Mouse (Mus musculus) forebrain, embryonic 11.5 days (tissue): ENCODE measurements around the gene Ppa1. TPM values are rescaled to one million over a fixed set of nuclear protein-coding genes. Genes with fewer than 3 reads are reported as not detected.

Experiments
- ATAC-seq: fragments of 200-750 bp; cut with Nextera tagmentation; replicated peaks from 2 replicates; pipeline ENCODE4 v1.8.0; 2017; ENCODE audit warnings: moderate TSS enrichment; ENCODE audit not compliant: low FRiP score
- DNase-seq: peaks from one replicate; pipeline ENCODE4 v3.0.0-alpha.2; 2017; ENCODE audit warnings: low spot score
- H3K27ac ChIP-seq: fragments of 300-500 bp; sonication (generic); 2 replicates; pipeline ENCODE4 v1.5.1; 2014; ENCODE audit warnings: low read depth, low read length
- H3K27me3 ChIP-seq: fragments of 300-500 bp; sonication (generic); 2 replicates; pipeline ENCODE4 v1.6.1; 2014; ENCODE audit warnings: mild to moderate bottlenecking, low read length, mixed read lengths; ENCODE audit not compliant: control insufficient read depth, insufficient read depth
- H3K36me3 ChIP-seq: fragments of 300-500 bp; sonication (generic); 2 replicates; pipeline ENCODE4 v1.6.1; 2014; ENCODE audit warnings: mild to moderate bottlenecking, low read length, moderate library complexity, mixed read lengths; ENCODE audit not compliant: control insufficient read depth, insufficient read depth
- H3K4me1 ChIP-seq: fragments of 300-500 bp; sonication (generic); replicated peaks from 2 replicates; pipeline ENCODE4 v1.6.1; 2014; ENCODE audit warnings: low read length, mixed read lengths; ENCODE audit not compliant: control insufficient read depth, insufficient read depth
- H3K4me2 ChIP-seq: fragments of 300-500 bp; sonication (generic); 2 replicates; pipeline ENCODE4 v1.6.1; 2014; ENCODE audit warnings: low read depth, mild to moderate bottlenecking, low read length, moderate library complexity, mixed read lengths; ENCODE audit not compliant: severe bottlenecking
- H3K4me3 ChIP-seq: fragments of 300-500 bp; sonication (generic); 2 replicates; pipeline ENCODE4 v1.5.1; 2014; ENCODE audit warnings: low read depth, low read length
- H3K9ac ChIP-seq: fragments of 300-500 bp; sonication (generic); 2 replicates; pipeline ENCODE4 v1.6.1; 2014; ENCODE audit warnings: low read length
- H3K9me3 ChIP-seq: fragments of 300-500 bp; sonication (generic); 2 replicates; pipeline ENCODE4 v1.6.1; 2016; ENCODE audit warnings: low read length, mixed read lengths; ENCODE audit not compliant: control insufficient read depth
- WGBS: fragments of 180-500 bp; shearing (Covaris S2); extraction: QIAGEN DNeasy Blood & Tissue Kit; methylation state at CpG from one replicate; pipeline ENCODE4 v1.1.7; 2014; 5-methylcytosine and 5-hydroxymethylcytosine counted together
- polyA plus RNA-seq: library from polyadenylated mRNA; unstranded; fragments of >200 nt; fragmentation: Nextera tagmentation; extraction: Ambion mirVana; gene quantifications from 2 replicates; pipeline ENCODE4 v1.2.1, GENCODE M21; 2014

Ppa1 gene
- polyA plus RNA-seq, 1 experiment from 2014 or later = 330 TPM

DNA sequence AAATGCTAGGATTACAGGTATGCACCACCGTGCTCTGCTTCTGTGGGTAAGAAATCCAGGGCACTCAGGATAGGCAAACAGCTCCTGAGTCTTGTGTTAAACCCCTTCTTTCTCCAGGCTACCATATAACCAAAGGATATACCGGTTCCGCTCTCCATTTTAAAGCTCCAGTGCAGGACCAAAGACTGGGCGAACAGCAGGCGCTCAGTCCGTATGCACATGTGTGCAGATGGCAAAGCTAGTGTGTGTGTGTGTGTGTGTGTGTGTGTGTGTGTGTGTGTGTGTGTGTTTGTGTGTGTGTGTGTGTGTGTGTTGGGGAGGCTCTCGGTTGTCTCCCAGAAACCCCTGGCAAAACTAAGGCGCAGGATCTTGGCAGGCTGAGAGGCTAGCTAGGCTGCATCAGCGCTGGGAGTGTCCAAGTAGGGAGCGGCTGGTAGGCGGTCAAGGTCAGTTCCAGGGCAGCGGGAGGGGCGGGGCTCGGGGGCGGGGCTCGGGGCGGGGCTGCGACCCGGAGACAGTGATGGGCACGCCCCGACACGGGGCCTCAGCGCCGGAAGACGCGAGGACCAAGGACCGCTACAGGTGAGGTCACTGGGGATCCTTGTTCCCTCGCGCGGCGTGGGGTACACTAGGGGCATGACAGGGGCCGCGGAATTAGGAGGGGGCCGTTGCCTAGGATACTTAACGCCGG, 66.6 kb downstream of the Ppa1 start, which contains the start of gene Aifm2:
TSS of gene Aifm2 (plus strand) at position 493 of the 691 bp plus-strand sequence.
- Histone ChIP-seq H3K4me3 (peak within 1 kb of the TSS; percentile 44), H3K36me3 (no peaks in the 10 kb centered on the region), H3K4me2 (peak within 1 kb of the TSS; percentile 60), H3K9me3 (no peaks in the 10 kb centered on the region), H3K9ac (peak within 1 kb of the TSS; percentile 50), H3K27me3 (peaks cover 4% of the 10 kb centered on the region), H3K27ac (no peak within 1 kb of the TSS), H3K4me1 (no peaks in the 10 kb centered on the region)
- 14% methylated on average over 35 of the region's 36 CpGs for whole genome bisulfite sequencing
- ATAC-seq (peak; percentile 79), DNase-seq (peak; percentile 87)

DNA sequence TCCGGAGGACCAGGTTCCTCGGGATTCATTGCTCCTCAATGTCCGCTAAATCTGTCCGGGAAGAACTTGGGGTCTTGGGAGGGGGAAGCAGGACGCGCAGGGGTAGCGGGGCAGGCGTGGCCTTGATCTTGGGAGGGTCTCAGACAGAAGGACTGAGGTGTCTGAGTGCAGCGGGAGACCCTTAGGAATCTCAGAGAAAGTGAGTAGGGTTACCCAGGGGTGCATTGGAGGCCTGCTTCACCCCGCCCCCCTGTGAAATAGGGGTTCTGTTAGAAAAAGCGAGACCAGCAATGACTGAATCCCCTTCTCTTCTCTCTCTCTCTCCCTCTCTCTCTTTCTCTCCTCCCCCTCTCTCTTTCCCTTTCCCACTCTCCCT, 67.1 kb downstream of the Ppa1 start:
- H3K9ac ChIP-seq = peak overlapping the region; percentile 50
- peak overlapping the region; percentile 60 for H3K4me2 ChIP-seq
- H3K9me3 ChIP-seq = no peaks in the 10 kb centered on the region
- peak overlapping the region; percentile 44 for H3K4me3 ChIP-seq
- no peaks in the 10 kb centered on the region for H3K36me3 ChIP-seq
- no peaks in the 10 kb centered on the region for H3K4me1 ChIP-seq
- peaks cover 4% of the 10 kb centered on the region for H3K27me3 ChIP-seq
- WGBS = 6% methylated on average over 11 of the region's 11 CpGs
- DNase-seq = no peak
- ATAC-seq = peak; percentile 27; the same call in 1 of the 2 replicates
- no peak overlapping the region for H3K27ac ChIP-seq

DNA sequence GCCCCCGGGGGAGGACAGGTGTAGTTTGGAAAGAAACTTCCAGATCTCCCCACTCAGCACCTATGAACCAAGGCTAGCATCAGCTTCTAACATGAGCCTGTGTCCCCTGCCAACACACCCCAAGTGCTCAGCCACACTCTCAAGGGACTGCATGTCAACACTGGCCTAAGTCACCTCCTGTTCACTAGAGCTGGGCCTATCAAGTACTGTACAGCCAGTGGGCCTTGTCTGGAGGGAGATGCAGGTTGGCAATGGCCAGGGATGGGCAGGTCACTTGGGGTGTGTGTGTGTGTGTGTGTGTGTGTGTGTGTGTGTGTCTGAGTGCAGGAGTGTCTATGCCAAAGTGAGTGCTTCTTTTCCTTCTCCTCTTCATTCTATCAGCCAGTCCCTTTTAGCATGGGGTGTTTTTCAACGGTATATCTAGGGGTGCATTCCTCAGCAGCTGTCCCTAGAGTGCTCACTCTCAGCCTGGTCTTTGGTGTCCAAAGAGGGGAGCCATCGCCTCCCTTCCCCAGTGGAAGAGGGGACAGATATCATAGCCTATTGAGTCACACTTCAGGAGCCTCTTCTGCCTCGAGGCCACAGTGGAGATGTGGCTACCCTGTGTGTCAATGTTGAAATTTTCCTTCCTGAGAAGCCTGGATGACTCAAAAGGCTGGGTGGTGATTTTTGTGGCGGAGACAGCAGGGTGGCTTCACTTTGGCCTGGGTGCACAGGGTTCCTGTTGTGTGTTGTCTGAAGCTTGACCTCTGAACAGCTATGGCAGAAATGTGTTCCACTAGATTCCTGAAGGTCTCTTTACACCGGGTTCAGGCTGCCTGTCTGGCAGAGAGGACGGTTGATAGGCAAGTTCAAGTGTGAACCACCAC, 67.9 kb downstream of the Ppa1 start:
- Histone ChIP-seq H3K4me2 (no peak overlapping the region; the same call in 1 of the 2 replicates), H3K9me3 (no peaks in the 10 kb centered on the region), H3K4me3 (no peak overlapping the region), H3K4me1 (no peaks in the 10 kb centered on the region), H3K36me3 (no peaks in the 10 kb centered on the region), H3K9ac (no peak overlapping the region), H3K27me3 (peaks cover 4% of the 10 kb centered on the region), H3K27ac (no peak overlapping the region)
- WGBS = 77% methylated on average over 7 of the region's 7 CpGs
- ATAC-seq (no peak), DNase-seq (no peak)

DNA sequence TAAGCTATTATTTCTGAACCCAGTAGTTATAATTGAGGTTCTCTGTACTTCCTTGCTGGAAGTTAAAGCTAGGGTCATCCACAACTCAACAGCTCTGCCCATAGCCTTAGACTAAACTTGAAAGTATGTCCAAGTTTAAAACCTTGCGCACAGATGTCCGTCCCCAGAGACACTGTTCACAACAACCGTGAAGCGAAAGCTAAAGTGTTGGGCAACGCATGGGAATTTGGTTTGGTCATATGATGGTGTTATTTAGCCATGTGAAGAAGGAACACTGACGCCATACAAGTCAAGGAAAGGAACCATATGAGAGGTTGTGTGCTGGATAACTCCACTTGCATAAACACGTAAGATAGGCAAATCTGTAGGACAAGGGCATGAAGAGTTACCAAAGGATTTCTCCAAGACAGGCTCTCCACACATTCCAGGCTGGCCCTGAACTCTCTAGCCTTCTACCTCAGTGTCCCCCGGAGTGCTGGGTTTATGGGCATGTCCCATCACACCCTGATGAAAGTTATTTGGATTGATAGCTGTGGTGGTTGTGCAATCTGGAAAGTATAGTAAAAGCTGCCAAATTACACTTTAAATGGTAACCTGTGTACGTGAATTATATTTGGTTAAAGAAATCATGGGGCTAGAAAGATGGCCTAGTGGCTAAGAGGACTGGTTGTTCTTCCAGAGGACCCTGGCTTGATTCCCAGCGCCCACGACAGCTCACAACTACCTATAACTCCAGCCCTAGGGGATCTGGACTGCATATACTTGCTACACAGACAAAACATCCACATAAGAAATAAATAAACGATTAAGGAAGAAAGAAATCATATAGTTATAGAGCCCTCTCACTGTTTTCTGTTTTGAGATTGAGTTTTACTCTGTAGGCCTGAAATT, 69.3 kb downstream of the Ppa1 start:
- DNase-seq (no peak), ATAC-seq (no peak)
- Histone ChIP-seq H3K4me1 (no peaks in the 10 kb centered on the region), H3K4me3 (no peak overlapping the region), H3K27me3 (peaks cover 4% of the 10 kb centered on the region), H3K36me3 (no peaks in the 10 kb centered on the region), H3K9ac (no peak overlapping the region), H3K4me2 (no peak overlapping the region), H3K9me3 (no peaks in the 10 kb centered on the region), H3K27ac (no peak overlapping the region)
- 90% methylated on average over 12 of the region's 12 CpGs for WGBS

DNA sequence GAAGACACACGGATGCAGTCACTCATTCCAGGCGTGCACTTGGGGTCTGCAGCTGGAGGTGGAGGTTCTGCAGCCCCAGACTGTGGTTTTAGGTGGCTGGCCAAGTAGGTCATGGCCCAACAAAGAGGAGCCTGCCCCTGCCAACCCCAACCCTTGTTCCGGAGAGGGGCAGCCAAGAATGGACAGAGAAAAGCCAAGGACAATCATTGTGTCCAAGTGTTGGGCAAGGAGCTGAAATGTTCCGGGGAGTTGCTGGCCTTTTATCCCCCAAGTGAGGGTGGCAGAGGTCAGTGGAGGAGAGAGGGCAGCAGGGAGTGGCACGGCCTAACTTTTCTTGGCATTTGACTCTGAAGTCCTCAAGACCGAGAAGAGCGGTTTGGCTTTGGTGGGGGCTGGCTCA, 72.0 kb downstream of the Ppa1 start:
- Histone ChIP-seq H3K27me3 (peaks cover 2% of the 10 kb centered on the region; the same call in 1 of the 2 replicates), H3K36me3 (no peaks in the 10 kb centered on the region), H3K4me1 (no peaks in the 10 kb centered on the region), H3K9ac (no peak overlapping the region), H3K27ac (no peak overlapping the region), H3K9me3 (no peaks in the 10 kb centered on the region), H3K4me3 (no peak overlapping the region), H3K4me2 (no peak overlapping the region)
- no peak for ATAC-seq
- 91% methylated on average over 7 of the region's 7 CpGs for WGBS
- no peak for DNase-seq

DNA sequence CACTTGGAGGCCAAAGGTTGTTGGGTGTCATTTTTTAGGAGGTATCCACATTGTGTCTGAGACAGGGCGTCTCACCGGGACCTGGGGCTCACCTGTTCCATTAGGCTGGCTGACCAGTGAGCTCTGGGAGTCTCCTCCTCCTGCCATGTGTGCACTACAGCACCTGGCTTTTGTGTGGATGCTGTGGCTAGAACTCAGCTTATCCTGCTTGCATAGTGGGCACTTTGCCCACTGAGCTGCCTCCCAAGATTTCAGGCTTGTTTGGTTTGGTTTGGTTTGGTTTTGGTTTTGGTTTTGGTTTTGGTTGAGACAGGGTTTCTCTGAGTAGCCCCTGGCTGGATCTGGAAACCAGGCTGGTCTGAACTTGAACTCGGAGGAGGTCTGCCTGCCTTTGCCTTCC, 73.9 kb downstream of the Ppa1 start:
- Histone ChIP-seq H3K4me3 (no peak overlapping the region), H3K27ac (no peak overlapping the region), H3K27me3 (no peaks in the 10 kb centered on the region), H3K36me3 (no peaks in the 10 kb centered on the region), H3K9ac (no peak overlapping the region), H3K9me3 (no peaks in the 10 kb centered on the region), H3K4me1 (no peaks in the 10 kb centered on the region), H3K4me2 (no peak overlapping the region)
- ATAC-seq = no peak
- no peak for DNase-seq
- WGBS = 73% methylated on average over 3 of the region's 3 CpGs

DNA sequence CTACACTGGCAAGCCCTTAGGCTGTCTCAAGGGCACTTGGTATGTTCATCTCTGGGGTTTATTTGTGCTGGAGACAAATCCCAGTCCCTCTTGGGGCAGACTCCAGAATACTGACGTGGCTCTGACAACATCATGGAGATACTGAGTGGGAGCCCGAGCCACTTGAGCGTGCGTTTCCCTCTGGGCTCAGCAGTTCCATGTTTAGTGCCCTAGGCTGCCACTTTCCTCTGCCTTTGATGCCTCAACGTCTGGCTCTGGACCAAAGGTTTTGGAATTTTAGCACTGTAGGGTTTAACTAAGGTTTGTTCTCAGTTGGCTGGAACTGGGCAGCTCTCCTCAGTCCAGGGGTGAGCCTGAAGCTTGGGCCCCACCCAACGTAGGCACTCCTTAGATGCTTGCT, 74.9 kb downstream of the Ppa1 start:
- WGBS = 80% methylated on average over 6 of the region's 6 CpGs
- H3K9ac ChIP-seq = no peak overlapping the region
- no peaks in the 10 kb centered on the region for H3K36me3 ChIP-seq
- DNase-seq (no peak), ATAC-seq (no peak)
- H3K27me3 ChIP-seq = no peaks in the 10 kb centered on the region
- H3K9me3 ChIP-seq = no peaks in the 10 kb centered on the region
- no peak overlapping the region for H3K27ac ChIP-seq
- H3K4me3 ChIP-seq = no peak overlapping the region
- no peak overlapping the region for H3K4me2 ChIP-seq
- no peaks in the 10 kb centered on the region for H3K4me1 ChIP-seq
